Mouse (Mus musculus) neural tube, embryonic 15.5 days (tissue): ENCODE measurements around the gene Hexim2. TPM values are rescaled to one million over a fixed set of nuclear protein-coding genes. Genes with fewer than 3 reads are reported as not detected.

ENCODE experiments used
- ATAC-seq: fragments of 200-750 bp; cut with Nextera tagmentation; 2 replicates; pipeline ENCODE4 v1.8.0; 2017; ENCODE audit warnings: mild to moderate bottlenecking, moderate TSS enrichment, moderate library complexity; ENCODE audit not compliant: low FRiP score
- H3K27ac ChIP-seq: fragments of 300-500 bp; sonication (generic); replicated peaks from 2 replicates; pipeline ENCODE4 v1.5.1; 2015; ENCODE audit warnings: mild to moderate bottlenecking, inconsistent platforms
- H3K27me3 ChIP-seq: fragments of 300-500 bp; sonication (generic); replicated peaks from 2 replicates; pipeline ENCODE4 v1.6.1; 2015; ENCODE audit warnings: inconsistent platforms
- H3K36me3 ChIP-seq: fragments of 300-500 bp; sonication (generic); 2 replicates; pipeline ENCODE4 v1.6.1; 2015; ENCODE audit warnings: inconsistent platforms
- H3K4me1 ChIP-seq: fragments of 300-500 bp; sonication (generic); 2 replicates; pipeline ENCODE4 v1.6.1; 2015; ENCODE audit warnings: inconsistent platforms
- H3K4me2 ChIP-seq: fragments of 300-500 bp; sonication (generic); 2 replicates; pipeline ENCODE4 v1.6.1; 2015; ENCODE audit warnings: inconsistent platforms, mild to moderate bottlenecking, moderate library complexity
- H3K4me3 ChIP-seq: fragments of 300-500 bp; sonication (generic); replicated peaks from 2 replicates; pipeline ENCODE4 v1.5.1; 2015; ENCODE audit warnings: mild to moderate bottlenecking, inconsistent platforms
- H3K9ac ChIP-seq: fragments of 300-500 bp; sonication (generic); replicated peaks from 2 replicates; pipeline ENCODE4 v1.6.1; 2015; ENCODE audit warnings: mild to moderate bottlenecking, inconsistent platforms
- H3K9me3 ChIP-seq: fragments of 300-500 bp; sonication (generic); replicated peaks from 2 replicates; pipeline ENCODE4 v1.6.1; 2016; ENCODE audit warnings: inconsistent platforms
- WGBS: fragments of 180-500 bp; shearing (Covaris S2); methylation state at CpG from one replicate; pipeline ENCODE4 v1.1.7; 2015; ENCODE audit warnings: mixed read lengths; 5-methylcytosine and 5-hydroxymethylcytosine counted together
- polyA plus RNA-seq: library from polyadenylated mRNA; unstranded; fragments of >200 nt; fragmentation: Nextera tagmentation; extraction: Ambion mirVana; gene quantifications from 2 replicates; pipeline ENCODE4 v1.2.1, GENCODE M21; 2015

The Hexim2 gene
- polyA plus RNA-seq, 1 experiment from 2014 or later = 28.4 TPM

DNA sequence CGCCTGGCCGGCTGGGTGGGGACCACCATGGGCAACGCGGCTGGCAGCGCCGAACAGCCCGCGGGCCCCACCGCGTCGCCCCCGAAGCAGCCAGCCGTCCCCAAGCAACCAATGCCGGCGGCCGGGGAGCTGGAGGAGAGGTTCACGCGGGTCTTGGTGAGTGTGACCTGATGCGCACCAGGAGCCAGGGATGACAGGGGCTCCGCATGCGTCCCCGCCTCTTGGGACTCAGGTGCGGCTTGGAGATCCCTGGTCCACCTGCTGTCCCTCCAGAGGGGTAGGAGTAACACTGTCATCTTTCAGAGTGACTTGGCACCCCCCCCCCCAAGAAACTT lies 39.0 kb downstream of the Hexim2 start:
- peak overlapping the region; percentile 85 for H3K4me2 ChIP-seq
- H3K4me1 ChIP-seq = peaks cover 55% of the 10 kb centered on the region
- peak overlapping the region; percentile 76 for H3K9ac ChIP-seq
- peaks cover 29% of the 10 kb centered on the region for H3K27me3 ChIP-seq
- H3K27ac ChIP-seq = peak overlapping the region; percentile 71; the same call in 1 of the 2 replicates
- peak overlapping the region; percentile 71 for H3K4me3 ChIP-seq
- H3K36me3 ChIP-seq = no peaks in the 10 kb centered on the region
- peak; percentile 12; the same call in 1 of the 2 replicates for ATAC-seq
- no peaks in the 10 kb centered on the region for H3K9me3 ChIP-seq
- WGBS = 2% methylated on average over 22 of the region's 23 CpGs

DNA sequence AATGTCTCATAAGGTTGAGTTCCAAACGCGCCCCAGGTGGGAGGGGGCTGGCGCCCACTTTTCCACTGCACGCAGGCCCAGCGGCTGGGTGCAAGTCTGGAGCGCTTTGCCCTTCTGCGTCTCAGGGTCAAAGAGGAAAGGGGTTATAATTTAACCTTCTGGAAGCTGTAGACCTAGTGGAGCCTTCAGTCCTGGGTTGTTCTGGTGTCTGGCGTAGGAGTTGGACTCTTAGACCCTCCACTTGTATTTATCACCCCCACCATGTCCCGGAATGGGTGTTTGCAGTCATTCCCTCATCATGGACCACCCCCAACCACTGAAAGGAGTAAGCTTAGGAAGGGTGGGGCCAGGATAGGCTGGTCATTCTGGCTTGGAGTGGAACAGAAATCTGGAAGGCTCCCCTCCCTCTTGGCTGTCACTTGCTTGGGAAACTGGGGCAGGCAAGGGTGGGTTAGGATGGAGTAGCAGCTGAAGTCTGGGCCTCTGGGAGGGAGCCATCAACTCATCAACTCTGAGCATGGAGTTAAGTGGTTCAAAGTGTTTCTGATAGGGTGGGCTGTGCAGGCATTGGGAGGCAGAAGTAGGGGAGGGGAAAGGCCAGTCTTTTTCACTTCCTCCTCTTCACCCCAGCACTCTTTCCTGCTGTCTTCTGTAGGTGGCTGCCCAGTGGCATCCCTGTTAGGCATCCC lies 39.6 kb downstream of the Hexim2 start:
- ATAC-seq = no peak

DNA sequence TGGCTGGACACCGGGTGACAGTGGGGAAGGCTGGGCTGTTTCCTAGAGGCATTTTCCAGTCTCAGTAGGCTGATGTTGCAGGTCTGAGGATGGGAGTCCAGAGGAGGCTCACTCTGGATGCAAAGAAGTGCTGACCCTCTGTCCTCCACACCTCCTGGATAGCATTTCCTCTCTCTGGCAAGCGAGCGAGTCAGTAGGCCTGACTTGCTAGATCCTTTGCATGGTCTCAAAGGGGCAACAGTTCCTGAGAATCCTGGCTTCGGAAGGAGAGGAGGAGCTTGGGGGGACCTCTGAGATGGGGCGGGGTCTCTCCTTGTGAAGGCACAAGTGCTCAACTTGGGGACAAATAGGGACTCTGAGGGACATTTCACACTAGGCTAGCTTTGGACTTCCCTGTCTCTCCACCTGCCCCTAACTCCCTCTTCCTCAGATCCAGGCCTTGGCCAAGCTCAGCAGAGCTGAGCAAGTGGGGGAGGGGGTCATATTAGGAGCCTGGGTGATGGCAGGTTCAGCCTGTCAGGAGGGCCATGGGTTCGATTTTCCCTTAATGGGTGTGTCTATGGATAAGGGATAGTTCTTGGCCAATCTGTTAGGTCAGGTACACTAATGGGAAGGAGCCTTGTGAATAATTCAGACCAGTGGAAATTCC lies 40.3 kb downstream of the Hexim2 start:
- no peaks in the 10 kb centered on the region for H3K9me3 ChIP-seq
- H3K27me3 ChIP-seq = peaks cover 27% of the 10 kb centered on the region
- WGBS = 73% methylated on average over 6 of the region's 6 CpGs
- H3K27ac ChIP-seq = no peak overlapping the region
- no peaks in the 10 kb centered on the region for H3K36me3 ChIP-seq
- peak overlapping the region; percentile 71 for H3K4me3 ChIP-seq
- H3K4me1 ChIP-seq = peaks cover 55% of the 10 kb centered on the region
- H3K9ac ChIP-seq = peak overlapping the region; percentile 76; the same call in 1 of the 2 replicates
- no peak for ATAC-seq
- H3K4me2 ChIP-seq = peak overlapping the region; percentile 85

More for the DNA sequence above, 39.6 kb downstream of the Hexim2 start:
- H3K4me2 ChIP-seq = peak overlapping the region; percentile 85
- peaks cover 29% of the 10 kb centered on the region for H3K27me3 ChIP-seq
- WGBS = 44% methylated on average over 9 of the region's 9 CpGs
- no peak overlapping the region for H3K27ac ChIP-seq
- peaks cover 55% of the 10 kb centered on the region for H3K4me1 ChIP-seq
- no peaks in the 10 kb centered on the region for H3K9me3 ChIP-seq
- H3K36me3 ChIP-seq = no peaks in the 10 kb centered on the region
- peak overlapping the region; percentile 76 for H3K9ac ChIP-seq
- H3K4me3 ChIP-seq = peak overlapping the region; percentile 71

- Histone ChIP-seq H3K4me1 (peaks cover 55% of the 10 kb centered on the region), H3K27ac (no peak overlapping the region), H3K4me3 (no peak overlapping the region), H3K4me2 (peak overlapping the region; percentile 85; the same call in 1 of the 2 replicates), H3K9ac (no peak overlapping the region), H3K36me3 (no peaks in the 10 kb centered on the region), H3K27me3 (peaks cover 24% of the 10 kb centered on the region), H3K9me3 (no peaks in the 10 kb centered on the region)
- ATAC-seq = no peak
- 84% methylated on average over 7 of the region's 7 CpGs for WGBS
These were observed 41.0 kb downstream of the Hexim2 start for GRCm38 (mm10) chr11:103173041-103173770.

DNA sequence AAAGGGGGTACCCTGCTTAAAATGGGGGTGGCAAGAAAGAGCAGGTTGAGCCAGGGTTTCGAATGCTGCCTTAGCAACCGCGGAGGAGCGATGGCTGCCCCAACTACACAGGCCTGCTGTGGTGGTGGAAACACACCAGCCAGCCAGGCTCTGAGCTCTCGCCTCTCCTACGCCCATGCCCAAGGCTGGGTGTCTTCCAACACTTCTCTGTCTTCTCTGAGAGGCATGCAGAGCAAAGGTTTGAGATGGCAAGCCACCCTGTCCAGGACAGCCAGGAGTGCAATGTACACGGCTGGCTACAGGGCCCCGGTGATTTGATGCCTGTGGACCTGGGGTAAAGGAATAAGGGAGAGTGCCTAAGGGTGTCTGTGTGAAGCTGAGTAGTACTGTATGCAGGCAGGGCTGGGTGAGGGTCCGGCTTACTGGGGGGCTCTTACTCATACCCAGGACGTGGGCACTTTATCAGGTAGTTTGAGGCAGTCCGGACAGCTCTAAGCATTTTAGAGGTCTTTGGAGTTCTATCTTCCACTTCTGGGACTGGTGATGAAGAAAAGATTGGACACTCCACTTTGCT lies 41.6 kb downstream of the Hexim2 start:
- WGBS = 91% methylated on average over 11 of the region's 11 CpGs
- H3K4me3 ChIP-seq = no peak overlapping the region
- peaks cover 24% of the 10 kb centered on the region for H3K27me3 ChIP-seq
- H3K9ac ChIP-seq = no peak overlapping the region
- no peaks in the 10 kb centered on the region for H3K36me3 ChIP-seq
- no peak overlapping the region for H3K4me2 ChIP-seq
- peaks cover 53% of the 10 kb centered on the region for H3K4me1 ChIP-seq
- no peaks in the 10 kb centered on the region for H3K9me3 ChIP-seq
- no peak overlapping the region for H3K27ac ChIP-seq
- no peak for ATAC-seq

DNA sequence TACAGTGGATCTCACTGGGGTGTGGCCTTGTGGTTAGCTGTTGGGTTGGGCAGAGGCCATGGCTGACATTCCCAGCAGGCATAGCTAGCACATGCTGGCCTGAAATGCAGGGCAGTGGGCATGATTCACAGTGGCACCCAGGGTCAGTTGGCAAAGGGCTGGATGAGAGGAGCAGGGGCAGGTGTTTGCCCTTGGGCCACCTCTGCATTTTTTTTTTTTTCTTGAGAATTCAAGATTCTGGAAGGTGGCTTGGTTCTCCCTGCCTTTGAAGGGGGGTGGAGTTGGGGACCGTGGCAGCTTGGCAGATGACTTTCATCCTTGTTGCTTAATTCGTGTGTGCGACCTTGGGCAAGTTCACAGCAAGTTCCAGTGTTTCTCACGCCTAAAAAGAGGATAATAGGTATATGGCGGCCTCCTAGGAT lies 42.2 kb downstream of the Hexim2 start:
- Histone ChIP-seq H3K4me3 (no peak overlapping the region), H3K4me2 (no peak overlapping the region), H3K4me1 (peaks cover 48% of the 10 kb centered on the region), H3K9ac (no peak overlapping the region), H3K27ac (no peak overlapping the region), H3K27me3 (peaks cover 22% of the 10 kb centered on the region), H3K9me3 (no peaks in the 10 kb centered on the region), H3K36me3 (no peaks in the 10 kb centered on the region)
- ATAC-seq = no peak
- 85% methylated on average over 5 of the region's 5 CpGs for WGBS

- Histone ChIP-seq H3K4me2 (no peak overlapping the region), H3K9me3 (no peaks in the 10 kb centered on the region), H3K4me3 (no peak overlapping the region), H3K27ac (no peak overlapping the region), H3K27me3 (peaks cover 17% of the 10 kb centered on the region), H3K36me3 (no peaks in the 10 kb centered on the region), H3K9ac (no peak overlapping the region), H3K4me1 (peaks cover 42% of the 10 kb centered on the region)
- WGBS = 60% methylated on average over 8 of the region's 8 CpGs
- no peak for ATAC-seq
These were observed 42.7 kb downstream of the Hexim2 start for GRCm38 (mm10) chr11:103174891-103175391.

- 77% methylated on average over 14 of the region's 14 CpGs for WGBS
These were observed 43.6 kb downstream of the Hexim2 start for GRCm38 (mm10) chr11:103175688-103176442.

DNA sequence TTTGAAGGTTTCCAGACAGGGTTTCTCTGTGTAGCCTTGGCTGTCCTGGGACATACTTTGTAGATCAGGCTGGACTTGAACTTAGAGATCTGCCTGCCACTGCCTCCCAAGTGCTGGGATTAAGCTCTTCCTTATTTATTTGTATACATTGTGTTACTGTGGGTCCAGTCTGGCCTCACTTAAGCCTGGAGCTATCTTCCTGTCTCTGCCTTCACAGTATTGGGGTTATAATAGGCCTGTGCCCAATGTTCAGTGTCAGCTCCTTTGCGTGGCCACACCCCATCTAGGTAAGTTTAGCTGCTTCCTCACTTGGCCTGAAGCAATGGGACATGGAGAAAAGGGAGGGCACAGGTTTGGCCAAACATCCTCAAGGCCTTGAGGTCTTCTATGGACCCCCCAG lies 44.3 kb downstream of the Hexim2 start:
- H3K4me3 ChIP-seq = no peak overlapping the region
- ATAC-seq = no peak
- no peaks in the 10 kb centered on the region for H3K36me3 ChIP-seq
- peaks cover 16% of the 10 kb centered on the region for H3K27me3 ChIP-seq
- no peak overlapping the region for H3K27ac ChIP-seq
- peaks cover 31% of the 10 kb centered on the region for H3K4me1 ChIP-seq
- H3K9me3 ChIP-seq = no peaks in the 10 kb centered on the region
- 96% methylated on average over 1 of the region's 1 CpGs for WGBS
- no peak overlapping the region for H3K9ac ChIP-seq
- H3K4me2 ChIP-seq = no peak overlapping the region

More at GRCm38 (mm10) chr11:103175688-103176442, 43.6 kb downstream of the Hexim2 start:
- H3K9ac ChIP-seq = no peak overlapping the region
- no peaks in the 10 kb centered on the region for H3K36me3 ChIP-seq
- H3K4me3 ChIP-seq = no peak overlapping the region
- no peak overlapping the region for H3K4me2 ChIP-seq
- H3K27ac ChIP-seq = no peak overlapping the region
- ATAC-seq = no peak
- peaks cover 36% of the 10 kb centered on the region for H3K4me1 ChIP-seq
- H3K27me3 ChIP-seq = peaks cover 17% of the 10 kb centered on the region
- H3K9me3 ChIP-seq = no peaks in the 10 kb centered on the region

DNA sequence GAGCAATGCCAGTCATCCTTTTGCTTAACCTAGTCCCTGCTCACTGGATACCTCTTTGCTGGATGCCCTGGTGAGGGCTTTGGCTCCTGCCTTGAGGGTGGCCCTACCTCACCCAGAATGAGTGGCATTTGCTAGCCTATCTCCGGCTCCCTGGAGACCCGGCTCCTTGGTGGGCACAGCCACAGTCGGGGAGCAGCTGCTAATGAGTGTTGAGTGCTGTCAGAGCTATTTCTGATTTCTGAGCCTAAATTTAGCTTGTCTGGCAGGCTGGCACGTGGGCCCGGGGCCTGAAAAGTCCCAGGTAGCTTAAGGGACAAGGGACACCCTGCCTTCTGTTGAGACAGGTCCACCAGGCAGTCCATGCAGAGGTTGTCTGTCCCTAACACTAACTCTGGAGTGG lies 45.0 kb downstream of the Hexim2 start:
- no peak for ATAC-seq
- 79% methylated on average over 5 of the region's 5 CpGs for WGBS
- peaks cover 11% of the 10 kb centered on the region for H3K27me3 ChIP-seq
- H3K4me1 ChIP-seq = peaks cover 24% of the 10 kb centered on the region
- no peak overlapping the region for H3K27ac ChIP-seq
- H3K4me2 ChIP-seq = no peak overlapping the region
- no peaks in the 10 kb centered on the region for H3K9me3 ChIP-seq
- H3K9ac ChIP-seq = no peak overlapping the region
- no peak overlapping the region for H3K4me3 ChIP-seq
- H3K36me3 ChIP-seq = no peaks in the 10 kb centered on the region
